Mouse (Mus musculus) yolk sac, embryonic 10.5 days (tissue): ENCODE data around the gene Gm10139.
"Not testable (repeated sequence)": the region's sequence is repeated elsewhere in the genome, so short reads cannot be mapped to it uniquely, and the experiment has no call there.

ENCODE experiments used
- DNase-seq: peaks from one replicate; pipeline ENCODE4 v3.0.0-alpha.2; 2017; ENCODE audit warnings: low spot score

The Gm10139 gene

GRCm38 (mm10) chr13:65512378-65512777 is at the start of gene Gm10139:
Gene Gm10139 (plus strand): TSS chr13:65512678.
- not testable (repeated sequence) for DNase-seq

- not testable (repeated sequence) for DNase-seq
Measured at GRCm38 (mm10) chr13:65557636-65558035, 45.2 kb downstream of the Gm10139 start.
